Mouse (Mus musculus) small intestine, adult 2 months (tissue): Measurements from ENCODE around the gene Nutm2. TPM values are rescaled to one million over a fixed set of nuclear protein-coding genes. Genes with fewer than 3 reads are reported as not detected.
"Not testable (repeated sequence)": the region's sequence is repeated elsewhere in the genome, so short reads cannot be mapped to it uniquely, and the experiment has no call there.

Experiments used
- H3K27ac ChIP-seq: fragments of 200-500 bp; 2 replicates; pipeline ENCODE4 v1.5.1; 2012; ENCODE audit warnings: low read depth, low read length, control low read depth, inconsistent platforms; ENCODE audit not compliant: insufficient read depth
- H3K27me3 ChIP-seq: fragments of 200-500 bp; 2 replicates; pipeline ENCODE4 v1.6.1; 2012; ENCODE audit warnings: mild to moderate bottlenecking, moderate library complexity, low read length, inconsistent platforms; ENCODE audit not compliant: control insufficient read depth, insufficient read depth
- H3K36me3 ChIP-seq: fragments of 200-500 bp; 2 replicates; pipeline ENCODE4 v1.6.1; 2012; ENCODE audit warnings: mild to moderate bottlenecking, low read length, control low read depth, inconsistent platforms; ENCODE audit not compliant: control insufficient read depth, insufficient read depth
- H3K4me1 ChIP-seq: fragments of 200-500 bp; 2 replicates; pipeline ENCODE4 v1.6.1; 2012; ENCODE audit warnings: low read length, inconsistent platforms, mixed read lengths; ENCODE audit not compliant: control insufficient read depth, insufficient read depth, insufficient read length
- H3K4me3 ChIP-seq: fragments of 200-500 bp; 2 replicates; pipeline ENCODE4 v1.5.1; 2012; ENCODE audit warnings: low read depth, mild to moderate bottlenecking, control low read depth, inconsistent platforms, low read length, moderate library complexity
- CTCF ChIP-seq: fragments of 200-500 bp; IDR thresholded peaks from 2 replicates; pipeline ENCODE4 v1.5.1; 2012; ENCODE audit warnings: low read depth, mild to moderate bottlenecking, control low read depth, inconsistent platforms, low read length, moderate library complexity, mixed read lengths; ENCODE audit not compliant: insufficient replicate concordance, insufficient read length; ENCODE audit errors: extremely low read depth
- POLR2A ChIP-seq: fragments of 200-500 bp; IDR thresholded peaks from 2 replicates; pipeline ENCODE4 v1.6.1; 2012; ENCODE audit warnings: low read depth, mild to moderate bottlenecking, control low read depth, inconsistent platforms, low read length, moderate library complexity
- WGBS: fragments of 180-500 bp; shearing (Covaris S2); methylation state at CpG from one replicate; pipeline ENCODE4 v1.1.7; 2018; 5-methylcytosine and 5-hydroxymethylcytosine counted together
- polyA plus RNA-seq: library from polyadenylated mRNA; depleted of rRNA; stranded (reverse); fragments of >200 nt; gene quantifications from 2 replicates; pipeline ENCODE4 v1.2.3, GENCODE M21; 2012; rRNA removed

Gene Nutm2
- polyA plus RNA-seq, 1 experiment = not detected

DNA sequence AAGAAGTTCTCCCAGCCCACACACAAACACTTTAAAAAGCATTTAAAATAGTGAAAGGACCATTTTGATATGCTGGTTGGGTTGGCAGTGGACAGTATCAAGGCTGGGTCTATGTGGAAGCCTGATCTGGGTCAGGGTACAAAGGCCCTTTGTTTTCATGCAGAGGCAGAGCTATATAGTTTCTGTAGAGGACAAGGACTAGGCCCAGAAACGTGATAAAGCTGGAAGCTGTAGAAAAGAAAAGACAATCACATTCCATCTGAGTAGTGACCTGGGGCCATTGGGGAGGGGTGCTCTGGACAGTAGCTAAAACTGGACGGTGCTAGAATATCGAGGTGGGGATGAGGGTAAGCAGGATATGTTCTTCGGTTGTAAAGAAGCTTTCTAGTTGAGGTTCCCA, 21.8 kb upstream of the Nutm2 start:
- Histone ChIP-seq H3K27ac (no peak overlapping the region), H3K27me3 (no peaks in the 10 kb centered on the region), H3K36me3 (no peaks in the 10 kb centered on the region), H3K4me1 (no peaks in the 10 kb centered on the region), H3K4me3 (no peak overlapping the region)
- no peak for TF ChIP-seq CTCF
- no peak for TF ChIP-seq POLR2A
- WGBS = 59% methylated on average over 4 of the region's 4 CpGs

DNA sequence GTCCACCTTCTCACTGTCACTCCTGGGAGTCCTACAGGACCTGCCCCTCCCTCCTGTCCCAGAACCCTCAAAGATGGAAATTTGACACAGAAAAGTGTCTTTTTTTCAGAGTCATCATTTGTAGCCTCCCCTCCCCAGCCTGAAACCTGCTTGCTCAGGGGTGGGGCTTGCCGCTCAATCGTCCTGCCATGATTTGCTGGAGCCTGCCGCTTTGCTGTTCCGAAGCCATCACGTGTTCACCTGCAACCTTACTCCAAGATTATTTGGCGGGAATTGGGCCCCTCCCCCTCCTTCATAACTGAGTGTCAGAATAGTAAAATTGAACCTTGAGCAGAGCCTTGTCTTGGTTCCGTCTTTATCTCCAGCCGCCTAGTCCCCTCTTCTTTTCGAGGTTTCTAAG, 14.8 kb upstream of the Nutm2 start:
- not testable (repeated sequence) for H3K27ac ChIP-seq, H3K4me1 ChIP-seq, H3K36me3 ChIP-seq, H3K4me3 ChIP-seq, H3K27me3 ChIP-seq
- WGBS = 53% methylated on average over 9 of the region's 9 CpGs

DNA sequence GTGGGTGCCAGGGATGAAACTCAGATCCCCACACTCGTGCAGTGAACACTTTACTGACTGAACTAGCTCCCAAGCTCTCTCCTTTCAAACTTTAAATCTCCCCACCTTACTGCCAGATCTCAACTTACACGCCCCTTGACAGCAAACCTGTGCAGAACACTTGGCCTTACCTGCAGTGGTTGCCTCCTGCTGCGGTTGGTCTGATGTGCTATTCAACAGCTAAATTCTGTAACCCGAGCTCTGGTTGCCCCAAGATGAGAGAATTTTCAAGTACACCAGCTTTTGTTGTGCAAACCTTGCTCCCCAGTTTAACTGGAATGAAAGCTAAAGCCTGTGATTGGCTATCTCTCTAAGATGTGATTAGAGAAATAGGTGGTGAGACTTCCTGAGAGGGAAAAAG, 13.7 kb upstream of the Nutm2 start:
- TF ChIP-seq POLR2A (no peak), CTCF (no peak)
- no peak overlapping the region for H3K4me3 ChIP-seq
- no peak overlapping the region for H3K27ac ChIP-seq
- H3K36me3 ChIP-seq = no peaks in the 10 kb centered on the region
- no peaks in the 10 kb centered on the region for H3K27me3 ChIP-seq
- H3K4me1 ChIP-seq = no peaks in the 10 kb centered on the region
- 46% methylated on average over 4 of the region's 4 CpGs for WGBS

DNA sequence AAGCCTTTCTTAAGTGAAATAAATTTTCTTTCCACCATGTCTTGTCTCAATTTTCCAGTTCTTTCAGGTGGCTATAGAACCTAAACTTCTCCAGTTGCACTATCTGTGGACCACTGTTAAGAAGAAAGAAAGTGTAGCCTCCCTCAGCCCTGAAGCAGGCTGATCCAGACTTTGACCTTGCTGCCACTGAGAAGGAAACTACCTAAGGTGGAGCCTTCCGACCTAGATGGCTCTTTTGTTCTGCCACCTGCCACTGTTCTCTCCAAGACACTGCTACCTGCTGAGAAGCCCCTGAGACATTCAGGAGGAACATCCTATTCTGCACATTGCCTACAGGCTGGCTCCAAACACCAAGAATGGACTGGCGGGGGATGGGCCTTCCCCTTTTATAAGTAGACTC, 6.7 kb upstream of the Nutm2 start:
- H3K27me3 ChIP-seq, H3K27ac ChIP-seq, H3K4me1 ChIP-seq, H3K4me3 ChIP-seq, H3K36me3 ChIP-seq: not testable (repeated sequence)
- 44% methylated on average over 2 of the region's 2 CpGs for WGBS

DNA sequence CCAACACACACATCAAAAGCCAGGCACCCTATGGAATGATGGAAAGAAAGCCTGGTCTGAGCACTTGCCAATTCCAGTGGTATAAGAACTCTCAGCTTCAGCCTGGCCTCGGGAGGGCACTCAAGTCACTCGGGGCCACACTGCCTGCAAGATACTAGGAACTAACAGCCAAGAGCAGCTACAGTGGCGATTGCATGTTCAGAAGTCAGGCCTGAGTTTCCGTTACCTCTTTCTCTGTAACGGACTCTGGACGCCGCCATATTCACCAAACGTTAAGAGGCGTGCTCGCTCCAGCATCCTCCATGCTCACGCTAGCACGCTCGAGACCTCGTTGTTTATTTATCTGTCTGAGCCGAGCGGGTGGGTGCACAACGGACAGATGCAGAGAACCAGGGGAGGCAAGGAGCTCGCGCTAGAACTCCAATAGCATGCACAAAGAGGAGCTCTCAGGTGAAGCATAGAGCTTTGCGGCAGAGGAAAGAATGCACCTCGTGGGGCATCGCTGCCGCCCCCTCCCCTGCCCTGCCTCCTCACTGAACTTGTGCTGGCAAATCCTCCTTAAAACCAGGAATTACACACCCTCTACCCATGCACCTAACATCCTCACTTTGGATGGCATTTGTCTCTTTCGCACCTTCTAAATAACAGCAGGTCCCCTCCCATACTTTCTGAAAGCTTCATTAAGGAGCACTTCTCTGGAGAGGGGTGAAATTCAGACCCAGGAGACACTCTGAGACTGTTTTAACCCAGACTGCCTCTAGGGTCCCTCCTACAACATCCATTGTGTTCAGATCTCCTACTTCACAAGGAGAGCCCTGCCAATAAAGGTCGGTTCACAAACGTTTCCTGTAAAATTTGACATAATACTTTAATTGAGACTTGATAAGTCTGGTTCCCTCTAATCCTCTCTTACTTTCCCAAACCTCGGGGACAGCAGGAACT, 2.2 kb upstream of the Nutm2 start:
- H3K4me1 ChIP-seq = no peaks in the 10 kb centered on the region

DNA sequence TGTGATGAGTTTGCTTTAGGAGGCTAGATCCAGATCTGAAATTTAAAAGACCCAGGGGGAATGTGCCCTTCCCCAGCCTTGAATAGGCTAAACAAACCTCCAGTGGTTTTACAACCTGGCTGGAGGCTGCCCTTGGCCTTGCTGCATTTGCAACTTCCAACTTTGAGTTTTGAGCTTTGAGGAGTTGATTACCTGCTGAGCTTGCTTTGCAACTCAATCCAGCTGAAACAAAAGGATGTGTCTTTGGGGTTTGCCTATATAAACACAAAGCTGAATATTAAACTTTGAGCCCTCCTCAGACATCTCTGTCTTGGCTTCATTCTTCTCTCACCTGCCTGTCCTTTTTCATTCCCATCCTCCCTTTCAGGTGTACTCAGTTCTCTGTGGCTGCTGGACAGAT, 21.4 kb downstream of the Nutm2 start:
- H3K4me1 ChIP-seq = not testable (repeated sequence)

More for the DNA sequence above, 2.2 kb upstream of the Nutm2 start:
- H3K27ac ChIP-seq = no peak overlapping the region
- H3K36me3 ChIP-seq = no peaks in the 10 kb centered on the region
- TF ChIP-seq CTCF = no peak
- no peak for TF ChIP-seq POLR2A
- no peaks in the 10 kb centered on the region for H3K27me3 ChIP-seq
- H3K4me3 ChIP-seq = no peak overlapping the region
- 28% methylated on average over 27 of the region's 27 CpGs for WGBS

DNA sequence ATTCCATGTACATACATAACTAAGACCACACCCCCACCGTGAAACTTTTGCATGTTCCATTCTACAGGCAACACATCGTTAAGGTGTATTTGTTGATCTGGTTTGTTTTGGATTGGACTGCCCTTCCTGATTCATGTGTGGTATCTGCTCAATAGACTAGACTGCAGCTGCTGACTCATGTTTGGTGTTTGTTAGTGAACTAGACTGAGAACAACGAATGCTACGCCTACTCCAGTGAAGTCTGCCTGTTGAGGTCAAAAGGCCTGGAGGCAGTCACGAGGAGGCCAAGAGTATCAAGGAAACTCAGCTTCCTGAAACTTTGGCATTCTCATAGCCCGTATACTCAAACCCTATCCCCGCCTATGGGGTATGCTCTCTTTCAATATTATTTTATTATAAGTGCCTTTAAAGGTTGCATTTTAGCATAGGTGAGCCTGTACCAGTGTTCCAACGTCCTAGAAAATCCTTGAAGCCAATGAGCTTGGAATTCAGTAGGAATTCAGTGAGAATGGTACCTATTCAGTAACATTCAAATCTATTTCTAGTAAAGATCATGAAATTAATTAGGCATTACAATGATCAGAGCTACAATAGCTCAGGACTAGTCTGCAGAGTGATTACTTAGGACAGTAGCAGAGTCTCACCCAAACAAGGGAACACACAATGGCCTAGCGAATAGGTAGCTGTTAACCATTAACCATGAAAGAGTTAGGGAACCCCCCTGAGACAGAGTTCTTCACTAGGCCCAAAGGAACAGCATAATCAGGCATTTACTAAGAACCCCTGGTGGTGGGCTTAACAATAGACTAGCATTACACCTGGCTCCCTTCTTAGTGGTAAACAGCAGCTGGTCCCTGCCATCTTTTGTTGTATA, 43.6 kb downstream of the Nutm2 start:
- H3K27me3 ChIP-seq, H3K27ac ChIP-seq, H3K4me3 ChIP-seq, H3K36me3 ChIP-seq, H3K4me1 ChIP-seq: not testable (repeated sequence)
- 77% methylated on average over 9 of the region's 9 CpGs for WGBS

More for the DNA sequence above, 21.4 kb downstream of the Nutm2 start:
- not testable (repeated sequence) for H3K4me3 ChIP-seq, H3K27me3 ChIP-seq, H3K27ac ChIP-seq, H3K36me3 ChIP-seq

Other genes starting within 250 kb of the Nutm2 start
- not detected in 2 replicates for gene Gm906, start 217.0 kb upstream of the Nutm2 start, polyA plus RNA-seq
- gene Fbxw17, start 49.4 kb upstream of the Nutm2 start, polyA plus RNA-seq = 6.4 and 17.0 TPM in 2 replicates
- not detected in 2 replicates for gene Gm47429, start 23.4 kb upstream of the Nutm2 start, polyA plus RNA-seq
- not detected in 2 replicates for gene Gm904, start 175.9 kb downstream of the Nutm2 start, polyA plus RNA-seq
- not detected in 2 replicates for gene Gm8765, start 231.0 kb downstream of the Nutm2 start, polyA plus RNA-seq